Mouse (Mus musculus): ENCODE data around the gene Iqcg.

Gene Iqcg

GRCm38 (mm10) chr16:32980227-32980626 lies 75.8 kb downstream of the Iqcg start:
- DNase-seq (ENCODE audit: low spot score), result no peak

GRCm38 (mm10) chr16:32973047-32973446 lies 83.0 kb downstream of the Iqcg start:
- no peak for DNase-seq (ENCODE audit: low spot score)

- no peak for DNase-seq (ENCODE audit: low spot score)
Measured at GRCm38 (mm10) chr16:32972535-32972934, 83.5 kb downstream of the Iqcg start.
